Mouse (Mus musculus) stomach, adult 2 months (tissue): ENCODE measurements around the gene Anxa2. TPM values are rescaled to one million over a fixed set of nuclear protein-coding genes. Genes with fewer than 3 reads are reported as not detected.

Experiments used
- polyA plus RNA-seq: library from polyadenylated mRNA; depleted of rRNA; stranded (reverse); fragments of >200 nt; gene quantifications from 2 replicates; pipeline ENCODE4 v1.2.3, GENCODE M21; 2012; rRNA removed

The Anxa2 gene
- polyA plus RNA-seq, result 150 and 153 TPM in 2 replicates

GRCm38 (mm10) chr9:69453066-69453900 is at the start of gene Anxa2:
Gene Anxa2 (plus strand): TSS chr9:69453620.

Other genes with a start within 250 kb of the Anxa2 start
- 0.24 and 0.71 TPM in 2 replicates for gene Ice2, start 55.7 kb upstream of the Anxa2 start, polyA plus RNA-seq